Mouse (Mus musculus) neutrophil, adult 59 days (primary cell): ENCODE measurements around the gene Sema6b. TPM values are rescaled to one million over a fixed set of nuclear protein-coding genes. Genes with fewer than 3 reads are reported as not detected.

ENCODE experiments used
- total RNA-seq, 2 experiments: library from RNA; stranded (reverse); gene quantifications; 1 replicate in 1 of 2; 2 replicates in 1 of 2; pipeline ENCODE4 v1.2.4; 2023

Gene Sema6b
- total RNA-seq = 1 to 10 TPM; 4.3 TPM

GRCm38 (mm10) chr17:56139858-56140595 is at the start of gene Sema6b:
Gene Sema6b, minus strand, starts transcription at chr17:56140343.

GRCm38 (mm10) chr17:56183658-56184103 is 43.5 kb upstream of the Sema6b start, which contains the start of gene Mydgf:
Gene Mydgf, minus strand, starts transcription at chr17:56183920.

GRCm38 (mm10) chr17:56162231-56162774 is 22.2 kb upstream of the Sema6b start, which contains the start of gene Tnfaip8l1:
Gene Tnfaip8l1, plus strand, starts transcription at chr17:56162477.

GRCm38 (mm10) chr17:56121826-56122225 is 18.3 kb downstream of the Sema6b start, which contains the start of gene Lrg1:
Gene Lrg1, minus strand, starts transcription at chr17:56122001.

GRCm38 (mm10) chr17:56117251-56117710 is 22.9 kb downstream of the Sema6b start, which contains the start of gene Plin5:
Gene Plin5, minus strand, starts transcription at chr17:56117596.

GRCm38 (mm10) chr17:56109219-56110051 is 30.7 kb downstream of the Sema6b start, which contains the start of gene Plin4:
Gene Plin4, minus strand, starts transcription at chr17:56109803.

GRCm38 (mm10) chr17:56078880-56079795 is 61.0 kb downstream of the Sema6b start, which contains the start of gene Hdgfl2:
Gene Hdgfl2, plus strand, starts transcription at chr17:56079634.

GRCm38 (mm10) chr17:56074827-56075208 is 65.3 kb downstream of the Sema6b start, which contains the start of gene Ubxn6:
Gene Ubxn6, minus strand, starts transcription at chr17:56075028.

Other genes starting within 250 kb of the Sema6b start
- gene Zfp959, start 248.2 kb downstream of the Sema6b start, total RNA-seq = 1 to 10 TPM; 6.5 to 6.9 TPM
- gene Zfp119b, start 190.8 kb downstream of the Sema6b start, total RNA-seq = 1 to 10 TPM; 4.6 to 5.2 TPM
- gene Ebi3, start 187.7 kb downstream of the Sema6b start, total RNA-seq = 100 to 1,000 TPM; 124 to 153 TPM
- gene Yju2, start 181.2 kb downstream of the Sema6b start, total RNA-seq = 10 to 100 TPM; 24.1 to 24.2 TPM
- 1 to 10 TPM in 1 of 2 experiments, under 1 TPM in 1; 0.35 to 1.6 TPM for gene Shd, start 169.9 kb downstream of the Sema6b start, total RNA-seq
- gene Fsd1, start 153.8 kb downstream of the Sema6b start, total RNA-seq = not detected
- gene Stap2, start 134.8 kb downstream of the Sema6b start, total RNA-seq = 1 to 10 TPM; 1.1 to 1.5 TPM
- gene Mpnd, start 134.6 kb downstream of the Sema6b start, total RNA-seq = 10 to 100 TPM; 30.8 to 35.6 TPM
- 10 to 100 TPM; 58.7 to 59.0 TPM for gene Sh3gl1, start 103.7 kb downstream of the Sema6b start, total RNA-seq
- 10 to 100 TPM; 16.7 to 19.3 TPM for gene Chaf1a, start 99.9 kb downstream of the Sema6b start, total RNA-seq
- gene Ubxn6, start 65.3 kb downstream of the Sema6b start, total RNA-seq = 10 to 100 TPM; 29.7 to 32.1 TPM
- 10 to 100 TPM; 39.7 to 45.3 TPM for gene Hdgfl2, start 60.7 kb downstream of the Sema6b start, total RNA-seq
- gene Plin4, start 30.5 kb downstream of the Sema6b start, total RNA-seq = under 1 TPM; 0.31 to 0.49 TPM
- gene Plin5, start 22.7 kb downstream of the Sema6b start, total RNA-seq = 1 to 10 TPM; 1.2 to 1.3 TPM
- 100 to 1,000 TPM; 165 to 222 TPM for gene Lrg1, start 18.3 kb downstream of the Sema6b start, total RNA-seq
- 1 to 10 TPM; 1.3 to 1.8 TPM for gene Tnfaip8l1, start 22.1 kb upstream of the Sema6b start, total RNA-seq
- 10 to 100 TPM; 26.6 to 30.6 TPM for gene Mydgf, start 43.6 kb upstream of the Sema6b start, total RNA-seq
- gene Dpp9, start 78.6 kb upstream of the Sema6b start, total RNA-seq = 10 to 100 TPM; 33.0 to 38.7 TPM
- 10 to 100 TPM; 12.7 to 12.8 TPM for gene Fem1a, start 116.5 kb upstream of the Sema6b start, total RNA-seq
- 10 to 100 TPM; 13.2 to 15.0 TPM for gene Ticam1, start 136.4 kb upstream of the Sema6b start, total RNA-seq
- gene Plin3, start 152.5 kb upstream of the Sema6b start, total RNA-seq = 10 to 100 TPM; 45.8 to 53.2 TPM
- gene Arrdc5, start 159.9 kb upstream of the Sema6b start, total RNA-seq = not detected
- gene Uhrf1, start 163.0 kb upstream of the Sema6b start, total RNA-seq = 10 to 100 TPM; 88.7 to 96.5 TPM
- 10 to 100 TPM; 16.8 to 18.0 TPM for gene Kdm4b, start 185.7 kb upstream of the Sema6b start, total RNA-seq